Mouse (Mus musculus): Measurements from ENCODE around the gene Iqcd. TPM values are rescaled to one million over a fixed set of nuclear protein-coding genes. Genes with fewer than 3 reads are reported as not detected.

Gene Iqcd
- polyA plus RNA-seq, 1 experiment from 2014 or later: 1.5 TPM

DNA sequence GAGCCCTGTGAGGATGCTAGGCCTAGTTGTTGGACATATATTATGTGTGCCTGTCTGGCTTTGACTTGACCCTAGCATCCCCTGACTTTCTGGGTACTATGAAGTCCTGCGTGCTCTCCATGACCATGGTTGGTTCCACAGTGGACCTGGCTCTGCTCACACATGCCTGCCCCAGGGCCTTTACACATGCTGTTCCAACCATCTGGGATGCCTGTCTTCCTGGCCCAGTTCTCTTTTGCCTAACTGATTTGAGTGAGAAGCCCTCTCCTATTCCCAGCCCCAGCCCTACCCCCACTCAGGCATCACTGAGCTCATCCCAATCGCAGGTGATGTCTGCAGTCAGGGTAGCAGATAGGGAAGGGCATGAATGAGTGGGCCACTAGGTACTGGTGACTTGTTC lies 65.1 kb downstream of the Iqcd start:
- DNase-seq (ENCODE audit: low spot score): no peak

DNA sequence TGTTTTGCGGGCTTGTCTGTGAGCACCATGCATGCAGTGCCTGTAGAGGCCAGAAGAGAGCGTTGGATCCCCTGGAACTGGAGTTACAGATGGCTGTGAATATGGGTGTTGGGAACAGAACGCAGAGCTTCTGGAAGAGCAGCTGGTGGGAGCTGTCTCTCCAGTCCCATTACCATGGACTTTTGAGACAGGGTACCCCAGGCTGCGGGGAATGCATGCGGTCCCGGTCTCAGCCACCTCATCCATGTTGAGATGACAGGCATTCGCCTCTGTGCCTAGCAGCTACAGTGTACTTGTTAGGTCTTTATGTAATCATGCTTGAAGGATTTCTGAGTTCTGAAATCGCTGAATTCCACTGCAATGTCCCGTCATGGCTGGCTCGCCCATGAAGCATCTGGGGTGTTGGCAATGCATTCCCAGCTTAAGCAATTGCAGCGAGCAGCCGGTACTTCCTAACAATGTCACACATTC lies 67.5 kb downstream of the Iqcd start:
- no peak for DNase-seq (ENCODE audit: low spot score)

Other genes with a start within 250 kb of the Iqcd start
- gene Lhx5, start 157.3 kb upstream of the Iqcd start, polyA plus RNA-seq (2015; fragmentation: Nextera tagmentation; extraction: Ambion mirVana): 0.05 TPM in 1 of 2 replicates, not detected in the other
- gene Sdsl, start 116.2 kb upstream of the Iqcd start, polyA plus RNA-seq (2015; fragmentation: Nextera tagmentation; extraction: Ambion mirVana): 1.2 and 1.3 TPM in 2 replicates
- 0.14 and 0.24 TPM in 2 replicates for gene Sds, start 112.5 kb upstream of the Iqcd start, polyA plus RNA-seq (2015; fragmentation: Nextera tagmentation; extraction: Ambion mirVana)
- gene Plbd2, start 85.4 kb upstream of the Iqcd start, polyA plus RNA-seq (2015; fragmentation: Nextera tagmentation; extraction: Ambion mirVana): 31.0 and 33.9 TPM in 2 replicates
- 4.6 and 5.0 TPM in 2 replicates for gene Slc8b1, start 77.8 kb upstream of the Iqcd start, polyA plus RNA-seq (2015; fragmentation: Nextera tagmentation; extraction: Ambion mirVana)
- gene Tpcn1, start 343 bp upstream of the Iqcd start, polyA plus RNA-seq (2015; fragmentation: Nextera tagmentation; extraction: Ambion mirVana): 33.3 and 48.6 TPM in 2 replicates
- 10.7 TPM in 2 replicates for gene Rita1, start 23.6 kb downstream of the Iqcd start, polyA plus RNA-seq (2015; fragmentation: Nextera tagmentation; extraction: Ambion mirVana)
- 106 and 108 TPM in 2 replicates for gene Ddx54, start 23.7 kb downstream of the Iqcd start, polyA plus RNA-seq (2015; fragmentation: Nextera tagmentation; extraction: Ambion mirVana)
- 0.23 and 0.30 TPM in 2 replicates for gene Cfap73, start 45.2 kb downstream of the Iqcd start, polyA plus RNA-seq (2015; fragmentation: Nextera tagmentation; extraction: Ambion mirVana)
- gene Rasal1, start 59.8 kb downstream of the Iqcd start, polyA plus RNA-seq (2015; fragmentation: Nextera tagmentation; extraction: Ambion mirVana): 11.4 and 11.8 TPM in 2 replicates
- gene Dtx1, start 122.9 kb downstream of the Iqcd start, polyA plus RNA-seq (2015; fragmentation: Nextera tagmentation; extraction: Ambion mirVana): 43.4 and 43.7 TPM in 2 replicates
- 0.62 and 0.86 TPM in 2 replicates for gene Oas2, start 160.8 kb downstream of the Iqcd start, polyA plus RNA-seq (2015; fragmentation: Nextera tagmentation; extraction: Ambion mirVana)
- gene Oas3, start 188.6 kb downstream of the Iqcd start, polyA plus RNA-seq (2015; fragmentation: Nextera tagmentation; extraction: Ambion mirVana): 1.7 and 1.9 TPM in 2 replicates
- 0.39 and 0.64 TPM in 2 replicates for gene Oas1e, start 206.5 kb downstream of the Iqcd start, polyA plus RNA-seq (2015; fragmentation: Nextera tagmentation; extraction: Ambion mirVana)
- gene Oas1c, start 223.5 kb downstream of the Iqcd start, polyA plus RNA-seq (2015; fragmentation: Nextera tagmentation; extraction: Ambion mirVana): 1.9 and 2.1 TPM in 2 replicates

All from thymus, postnatal 0 days (tissue).